Mouse (Mus musculus): ENCODE data around the gene Rer1. TPM values are rescaled to one million over a fixed set of nuclear protein-coding genes. Genes with fewer than 3 reads are reported as not detected.
"Not testable (repeated sequence)": the region's sequence is repeated elsewhere in the genome, so short reads cannot be mapped to it uniquely, and the experiment has no call there.

Rer1 gene
- polyA plus RNA-seq, 2 experiments from 2014 or later, result 84.8 to 110 TPM

GRCm38 (mm10) chr4:155113766-155114410 lies 27.7 kb upstream of the Rer1 start:
- no peak for ATAC-seq

GRCm38 (mm10) chr4:155109471-155109870 lies 23.3 kb upstream of the Rer1 start:
- ATAC-seq, result no peak

- no peak for ATAC-seq
These were observed 21.7 kb upstream of the Rer1 start for GRCm38 (mm10) chr4:155107886-155108285.

- no peak for ATAC-seq
These were observed 12.4 kb upstream of the Rer1 start for GRCm38 (mm10) chr4:155098572-155098971.

- ATAC-seq, result no peak
These were observed 11.3 kb upstream of the Rer1 start for GRCm38 (mm10) chr4:155097452-155097851.

GRCm38 (mm10) chr4:155095967-155096366 lies 9.8 kb upstream of the Rer1 start:
- ATAC-seq, result no peak

- ATAC-seq, result peak; percentile 86
These were observed 9.2 kb upstream of the Rer1 start for GRCm38 (mm10) chr4:155095238-155095900.

GRCm38 (mm10) chr4:155094565-155094964 lies 8.4 kb upstream of the Rer1 start:
- ATAC-seq, result peak; percentile 28

GRCm38 (mm10) chr4:155093431-155094149 lies 7.4 kb upstream of the Rer1 start:
- ATAC-seq, result no peak

GRCm38 (mm10) chr4:155092718-155093430 lies 6.7 kb upstream of the Rer1 start:
- ATAC-seq, result no peak

- ATAC-seq, result no peak
These were observed 4.7 kb upstream of the Rer1 start for GRCm38 (mm10) chr4:155090688-155091449.

- no peak for ATAC-seq
These were observed 4.0 kb upstream of the Rer1 start for GRCm38 (mm10) chr4:155090147-155090546.

- ATAC-seq, result no peak
These were observed 3.1 kb upstream of the Rer1 start for GRCm38 (mm10) chr4:155089241-155089640.

- ATAC-seq, result no peak
These were observed 725 bp downstream of the Rer1 start for GRCm38 (mm10) chr4:155085206-155086107.

GRCm38 (mm10) chr4:155084351-155084750 lies 1.8 kb downstream of the Rer1 start:
- no peak for ATAC-seq

- no peak for ATAC-seq
These were observed 2.6 kb downstream of the Rer1 start for GRCm38 (mm10) chr4:155083553-155083952.

- ATAC-seq, result no peak
These were observed 6.5 kb downstream of the Rer1 start for GRCm38 (mm10) chr4:155079666-155080065.

GRCm38 (mm10) chr4:155078808-155079207 lies 7.4 kb downstream of the Rer1 start:
- ATAC-seq, result not testable (repeated sequence)

- ATAC-seq, result no peak
These were observed 9.5 kb downstream of the Rer1 start for GRCm38 (mm10) chr4:155076677-155077076.

- ATAC-seq, result no peak
These were observed 10.4 kb downstream of the Rer1 start for GRCm38 (mm10) chr4:155075813-155076212.

- ATAC-seq, result no peak
These were observed 11.0 kb downstream of the Rer1 start for GRCm38 (mm10) chr4:155075137-155075536.

All from CD4-positive, CD25-positive, alpha-beta regulatory T cell, adult 4 months (primary cell).